Comparison of ENCODE assay signal across 14 mouse cellular contexts in the genomic region with DNA sequence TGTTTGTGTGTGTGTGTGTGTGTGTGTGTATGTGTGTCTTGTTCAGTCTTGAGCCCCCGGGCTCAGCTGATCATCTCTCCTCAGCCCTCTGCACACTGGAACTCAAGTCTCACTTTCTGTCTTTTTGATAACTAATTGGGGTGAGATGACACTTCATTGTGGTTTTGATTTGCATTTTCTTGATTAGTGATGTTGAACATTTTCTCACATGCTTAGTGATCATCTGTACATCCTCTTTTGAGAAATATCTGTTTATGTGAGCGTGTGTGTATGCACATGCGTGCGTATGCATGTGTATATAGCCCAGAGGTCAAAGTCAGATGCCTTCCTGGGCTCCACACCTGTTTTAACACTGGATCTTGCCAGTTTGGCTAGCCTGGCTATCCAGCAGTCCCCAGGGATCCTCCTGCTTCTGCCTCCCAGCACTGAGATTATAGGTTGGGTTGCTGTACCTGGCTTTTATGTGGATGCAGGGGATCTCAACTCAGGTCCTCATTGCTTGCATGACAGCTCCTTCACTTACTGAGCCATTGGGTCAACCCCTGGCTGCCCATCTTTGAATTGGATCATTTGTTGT.
"Had no signal": no experiment of that assay in that cellular context is flagged by ENCODE, and none has a peak within 500 bp of the region (broad histone marks: within the 10 kb centered on the region; RNA-seq: fewer than 3 reads in every experiment).

No protein-coding gene starts in this region.

- H3K9me3 ChIP-seq: kidney, embryonic 15.5 days; liver, embryonic 13.5 days; stomach, embryonic 15.5 days had no signal

- H3K27me3 ChIP-seq: kidney, embryonic 15.5 days; liver, embryonic 13.5 days; stomach, embryonic 15.5 days had no signal

- H3K9ac ChIP-seq: kidney, embryonic 15.5 days; liver, embryonic 13.5 days; stomach, embryonic 15.5 days had no signal

- H3K27ac ChIP-seq: kidney, embryonic 15.5 days; left cerebral cortex, adult 2 months; liver, embryonic 13.5 days; stomach, embryonic 15.5 days had no signal

- H3K36me3 ChIP-seq: kidney, embryonic 15.5 days; liver, embryonic 13.5 days; stomach, embryonic 15.5 days had no signal

- DNase-seq: kidney, postnatal 10 days; kidney, postnatal 36 days; layer of hippocampus, postnatal 36 days; liver, embryonic 13.5 days; lung, adult 2 months; lung, postnatal 14 days; lung, postnatal 4 days; midbrain, embryonic 14.5 days; right cerebral cortex, postnatal 25 days; thymus, postnatal 25 days had no signal

- H3K4me2 ChIP-seq: kidney, embryonic 15.5 days; liver, embryonic 13.5 days; midbrain, embryonic 11.5 days; stomach, embryonic 15.5 days had no signal

- H3K4me3 ChIP-seq: kidney, embryonic 15.5 days; left cerebral cortex, adult 2 months; liver, embryonic 13.5 days; stomach, embryonic 15.5 days had no signal
